Mouse (Mus musculus): ENCODE measurements around the gene Snrk. TPM values are rescaled to one million over a fixed set of nuclear protein-coding genes. Genes with fewer than 3 reads are reported as not detected.

Gene Snrk
- polyA plus RNA-seq, 1 experiment from 2014 or later = 34.1 TPM

DNA sequence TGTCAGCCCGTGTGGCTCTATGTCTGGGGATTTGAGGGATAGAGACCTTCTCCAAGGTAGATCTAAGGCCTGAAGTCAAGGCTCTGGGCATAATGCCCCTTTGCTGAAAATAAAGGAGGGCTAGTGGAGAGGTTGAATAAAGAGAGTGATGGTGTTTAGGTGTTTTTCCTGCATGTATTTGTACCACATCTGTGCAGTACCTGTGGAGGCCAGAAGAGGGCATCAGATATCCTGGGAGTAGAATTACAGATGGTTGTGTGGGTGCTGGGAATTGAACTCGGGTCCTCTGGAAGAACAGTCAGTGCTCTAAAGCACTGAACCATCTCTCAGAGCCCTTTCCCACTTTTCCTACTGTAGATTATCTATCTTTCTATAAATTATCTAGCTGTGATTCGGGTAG, 27.7 kb downstream of the Snrk start:
- H3K27me3 ChIP-seq (replicated peaks; ENCODE audit: control insufficient read depth, insufficient read depth, low read length) = no peaks in the 10 kb centered on the region
- H3K9me3 ChIP-seq (ENCODE audit: control insufficient read depth, low read length) = peaks cover 3% of the 10 kb centered on the region; the same call in 1 of the 2 replicates
- peaks cover 9% of the 10 kb centered on the region for H3K4me1 ChIP-seq (replicated peaks; ENCODE audit: control insufficient read depth, insufficient read depth, low read length)
- ATAC-seq (replicated peaks; ENCODE audit: low FRiP score) = no peak
- H3K9ac ChIP-seq (ENCODE audit: low read depth, low read length) = no peak overlapping the region
- H3K36me3 ChIP-seq (ENCODE audit: control insufficient read depth, insufficient read depth, low read length) = peaks cover 10% of the 10 kb centered on the region
- no peak overlapping the region for H3K4me2 ChIP-seq
- 92% methylated on average over 3 of the region's 3 CpGs for WGBS
- H3K27ac ChIP-seq (ENCODE audit: low read depth, low read length) = no peak overlapping the region
- H3K4me3 ChIP-seq (ENCODE audit: low read depth, low read length) = no peak overlapping the region
- no peak for DNase-seq (ENCODE audit: low spot score)

DNA sequence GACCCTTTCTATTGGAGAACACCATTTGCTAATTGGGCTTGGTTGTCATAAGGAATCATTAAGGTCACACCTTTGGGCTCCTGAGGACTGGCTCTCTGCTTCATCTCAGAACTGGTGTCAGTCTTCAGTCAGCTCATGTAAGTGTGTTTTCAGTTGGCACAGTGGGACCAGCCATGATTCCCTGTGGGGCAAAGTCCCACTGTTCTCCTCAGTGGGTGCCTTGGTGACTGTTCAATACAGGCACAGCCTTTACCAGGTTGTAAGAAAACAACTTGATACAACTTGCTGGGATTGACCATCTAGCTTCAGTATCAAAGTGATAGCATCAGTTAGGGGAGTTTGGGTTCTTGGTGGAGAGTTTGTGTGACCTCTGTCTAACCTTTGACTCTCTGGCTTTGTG, 28.6 kb downstream of the Snrk start:
- DNase-seq (ENCODE audit: low spot score) (no peak), ATAC-seq (replicated peaks; ENCODE audit: low FRiP score) (no peak)
- H3K4me3 ChIP-seq (ENCODE audit: low read depth, low read length) = no peak overlapping the region
- H3K4me2 ChIP-seq = no peak overlapping the region
- peaks cover 3% of the 10 kb centered on the region; the same call in 1 of the 2 replicates for H3K9me3 ChIP-seq (ENCODE audit: control insufficient read depth, low read length)
- H3K27me3 ChIP-seq (replicated peaks; ENCODE audit: control insufficient read depth, insufficient read depth, low read length) = no peaks in the 10 kb centered on the region
- H3K4me1 ChIP-seq (replicated peaks; ENCODE audit: control insufficient read depth, insufficient read depth, low read length) = peaks cover 9% of the 10 kb centered on the region
- H3K27ac ChIP-seq (ENCODE audit: low read depth, low read length) = no peak overlapping the region
- no peak overlapping the region for H3K9ac ChIP-seq (ENCODE audit: low read depth, low read length)
- H3K36me3 ChIP-seq (ENCODE audit: control insufficient read depth, insufficient read depth, low read length) = peaks cover 10% of the 10 kb centered on the region

DNA sequence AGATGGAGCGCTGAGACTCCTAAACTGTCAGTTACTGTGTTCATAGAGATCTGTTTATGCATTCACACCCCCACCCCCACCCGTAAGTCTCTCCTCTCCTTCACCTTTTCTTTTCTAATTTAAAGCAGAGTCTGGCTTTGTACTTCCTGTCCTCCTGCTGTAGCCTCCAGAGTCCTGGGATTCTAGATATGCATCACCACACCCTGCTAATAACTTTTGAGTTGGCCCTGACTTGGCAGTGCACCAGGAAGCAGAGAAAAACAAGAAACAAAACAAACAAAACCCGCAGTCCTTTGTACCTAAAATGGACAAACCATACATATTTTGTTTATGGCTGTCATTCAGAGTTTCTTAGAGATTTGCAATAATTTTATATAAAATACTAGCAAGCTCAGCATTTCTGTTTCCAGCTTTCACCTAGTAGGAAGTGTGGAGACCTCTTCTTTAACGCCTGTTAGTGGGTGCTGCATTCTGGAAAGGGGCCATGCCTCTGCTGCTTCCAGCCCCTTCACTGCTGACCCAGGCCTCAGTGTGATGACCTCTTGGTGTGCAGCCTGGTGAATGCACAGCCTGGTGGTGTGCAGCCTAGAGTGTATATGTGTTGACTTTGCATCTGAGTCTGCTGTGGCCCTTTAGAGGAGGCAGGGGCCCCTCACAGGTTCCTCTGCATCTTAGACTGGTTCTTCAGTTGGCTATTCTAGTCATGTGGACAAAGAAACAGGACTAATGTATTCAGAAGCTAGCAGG, 29.2 kb downstream of the Snrk start:
- Histone ChIP-seq H3K36me3 (ENCODE audit: control insufficient read depth, insufficient read depth, low read length) (peaks cover 10% of the 10 kb centered on the region), H3K4me3 (ENCODE audit: low read depth, low read length) (no peak overlapping the region), H3K27me3 (replicated peaks; ENCODE audit: control insufficient read depth, insufficient read depth, low read length) (no peaks in the 10 kb centered on the region), H3K9me3 (ENCODE audit: control insufficient read depth, low read length) (peaks cover 3% of the 10 kb centered on the region; the same call in 1 of the 2 replicates), H3K27ac (ENCODE audit: low read depth, low read length) (no peak overlapping the region), H3K9ac (ENCODE audit: low read depth, low read length) (no peak overlapping the region), H3K4me1 (replicated peaks; ENCODE audit: control insufficient read depth, insufficient read depth, low read length) (peaks cover 9% of the 10 kb centered on the region), H3K4me2 (no peak overlapping the region)
- DNase-seq (ENCODE audit: low spot score) (no peak), ATAC-seq (replicated peaks; ENCODE audit: low FRiP score) (no peak)
- 79% methylated on average over 4 of the region's 4 CpGs for WGBS

DNA sequence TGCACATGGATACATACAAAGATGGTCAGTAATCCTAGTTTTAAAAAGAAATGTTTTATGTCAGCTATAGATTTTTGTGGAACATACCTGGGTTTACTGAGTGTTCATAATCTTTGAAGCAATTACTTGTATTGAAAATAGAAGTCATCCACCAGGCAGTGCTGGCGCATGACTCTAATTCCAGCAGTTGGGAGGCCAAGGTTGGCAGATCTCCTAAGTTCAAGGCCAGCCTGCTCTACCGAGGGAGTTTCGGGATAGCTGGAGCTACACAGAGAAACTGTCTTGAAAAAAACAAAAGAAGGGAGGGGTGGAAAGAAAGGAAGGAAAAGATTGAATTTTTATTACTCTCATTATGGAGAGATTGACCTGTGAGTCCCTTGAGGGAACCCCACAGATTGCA, 31.3 kb downstream of the Snrk start:
- Histone ChIP-seq H3K4me2 (no peak overlapping the region), H3K36me3 (ENCODE audit: control insufficient read depth, insufficient read depth, low read length) (peaks cover 10% of the 10 kb centered on the region), H3K27ac (ENCODE audit: low read depth, low read length) (no peak overlapping the region), H3K4me3 (ENCODE audit: low read depth, low read length) (no peak overlapping the region), H3K4me1 (replicated peaks; ENCODE audit: control insufficient read depth, insufficient read depth, low read length) (peaks cover 5% of the 10 kb centered on the region; the same call in 1 of the 2 replicates), H3K9me3 (ENCODE audit: control insufficient read depth, low read length) (peaks cover 3% of the 10 kb centered on the region; the same call in 1 of the 2 replicates), H3K9ac (ENCODE audit: low read depth, low read length) (no peak overlapping the region), H3K27me3 (replicated peaks; ENCODE audit: control insufficient read depth, insufficient read depth, low read length) (no peaks in the 10 kb centered on the region)
- WGBS = 88% methylated on average over 3 of the region's 3 CpGs
- DNase-seq (ENCODE audit: low spot score) (no peak), ATAC-seq (replicated peaks; ENCODE audit: low FRiP score) (no peak)

DNA sequence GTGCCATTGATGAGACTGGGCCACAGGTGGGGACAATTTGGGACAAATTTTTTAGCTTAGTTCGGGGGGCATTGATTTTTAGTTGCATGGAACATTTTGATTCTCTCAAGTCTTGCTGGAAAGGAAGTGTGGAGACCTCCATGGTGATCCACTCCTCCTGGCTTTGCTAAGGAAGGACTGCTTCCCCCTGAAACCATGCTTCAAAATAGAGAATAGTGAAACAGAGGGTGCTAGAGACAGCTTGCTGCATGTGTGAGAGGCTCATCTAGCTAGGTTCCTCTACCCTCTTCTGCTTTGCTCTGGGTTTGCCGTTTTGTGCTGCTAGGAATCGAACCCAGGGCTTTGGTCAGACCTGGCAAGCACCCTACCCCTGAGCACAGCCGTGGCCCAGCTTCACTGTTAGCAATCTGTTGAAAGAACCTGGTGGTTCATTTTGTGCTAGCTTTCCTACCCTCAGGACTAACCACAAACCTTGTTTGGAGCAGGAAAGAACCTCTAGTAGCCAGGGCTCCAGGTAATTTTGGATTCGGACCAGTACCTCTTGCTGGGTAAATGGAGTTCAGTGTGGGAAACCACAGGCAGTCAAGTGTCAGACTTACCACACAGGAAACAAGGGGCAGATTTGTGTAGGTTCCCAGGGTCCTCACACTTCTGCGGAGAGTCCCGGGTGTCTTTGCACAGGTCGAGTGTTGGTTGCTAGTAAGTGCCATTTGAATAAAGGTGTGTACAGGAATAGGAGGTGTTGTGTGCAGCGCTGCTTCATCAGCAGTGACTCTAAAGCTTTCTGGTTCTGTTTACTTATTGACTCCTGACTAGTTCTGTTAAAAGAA, 33.1 kb downstream of the Snrk start:
- H3K9me3 ChIP-seq (ENCODE audit: control insufficient read depth, low read length) = no peaks in the 10 kb centered on the region
- no peak overlapping the region for H3K27ac ChIP-seq (ENCODE audit: low read depth, low read length)
- no peak overlapping the region for H3K9ac ChIP-seq (ENCODE audit: low read depth, low read length)
- peaks cover 5% of the 10 kb centered on the region; the same call in 1 of the 2 replicates for H3K4me1 ChIP-seq (replicated peaks; ENCODE audit: control insufficient read depth, insufficient read depth, low read length)
- no peak overlapping the region for H3K4me2 ChIP-seq
- no peak for ATAC-seq (replicated peaks; ENCODE audit: low FRiP score)
- DNase-seq (ENCODE audit: low spot score) = no peak
- WGBS = 73% methylated on average over 9 of the region's 9 CpGs
- H3K27me3 ChIP-seq (replicated peaks; ENCODE audit: control insufficient read depth, insufficient read depth, low read length) = no peaks in the 10 kb centered on the region
- H3K4me3 ChIP-seq (ENCODE audit: low read depth, low read length) = no peak overlapping the region
- peaks cover 2% of the 10 kb centered on the region; the same call in 1 of the 2 replicates for H3K36me3 ChIP-seq (ENCODE audit: control insufficient read depth, insufficient read depth, low read length)

DNA sequence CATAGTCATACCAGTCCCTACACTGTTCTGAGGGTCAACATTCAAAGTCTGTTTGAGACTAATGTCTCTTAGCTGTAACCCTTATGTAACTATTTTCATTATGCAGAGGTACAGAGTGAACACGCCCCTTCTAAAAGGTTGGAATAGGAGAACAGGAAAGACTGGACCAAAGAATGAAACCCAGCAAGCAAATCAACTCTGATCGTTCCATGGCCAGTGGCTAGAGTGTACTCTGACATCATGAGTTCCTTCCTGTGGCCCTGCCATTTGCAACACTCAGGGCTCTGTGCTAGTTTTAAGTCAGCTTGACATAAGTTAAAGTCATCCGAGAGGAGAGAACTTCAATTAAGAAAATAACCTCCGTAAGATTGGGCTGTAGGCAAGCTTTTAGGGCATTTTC, 35.0 kb downstream of the Snrk start:
- DNase-seq (ENCODE audit: low spot score) (no peak), ATAC-seq (replicated peaks; ENCODE audit: low FRiP score) (no peak)
- 83% methylated on average over 4 of the region's 4 CpGs for WGBS
- H3K4me3 ChIP-seq (ENCODE audit: low read depth, low read length) = no peak overlapping the region
- no peaks in the 10 kb centered on the region for H3K9me3 ChIP-seq (ENCODE audit: control insufficient read depth, low read length)
- peaks cover 6% of the 10 kb centered on the region; the same call in 1 of the 2 replicates for H3K36me3 ChIP-seq (ENCODE audit: control insufficient read depth, insufficient read depth, low read length)
- no peak overlapping the region for H3K9ac ChIP-seq (ENCODE audit: low read depth, low read length)
- no peak overlapping the region for H3K27ac ChIP-seq (ENCODE audit: low read depth, low read length)
- H3K27me3 ChIP-seq (replicated peaks; ENCODE audit: control insufficient read depth, insufficient read depth, low read length) = no peaks in the 10 kb centered on the region
- no peaks in the 10 kb centered on the region for H3K4me1 ChIP-seq (replicated peaks; ENCODE audit: control insufficient read depth, insufficient read depth, low read length)
- no peak overlapping the region for H3K4me2 ChIP-seq

DNA sequence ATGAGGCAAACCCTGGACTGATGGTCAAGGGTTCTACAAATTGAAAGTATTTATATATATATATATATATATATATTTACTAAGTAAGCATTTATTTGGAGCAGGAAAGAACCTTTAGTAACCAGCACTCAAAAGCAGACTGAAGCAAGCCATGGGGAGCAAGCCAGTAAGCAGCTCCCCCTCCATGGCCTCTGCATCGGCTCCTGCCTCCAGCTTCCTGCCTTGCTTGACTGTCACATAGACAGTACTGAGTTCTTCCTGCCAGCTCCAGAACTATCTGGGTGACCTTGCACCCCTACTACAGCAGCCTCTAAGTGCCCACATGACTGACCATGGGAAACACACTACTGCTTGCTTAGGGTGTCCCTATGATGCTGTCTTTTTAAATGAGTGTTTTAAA, 35.4 kb downstream of the Snrk start:
- H3K36me3 ChIP-seq (ENCODE audit: control insufficient read depth, insufficient read depth, low read length) = peaks cover 8% of the 10 kb centered on the region; the same call in 1 of the 2 replicates
- H3K27ac ChIP-seq (ENCODE audit: low read depth, low read length) = no peak overlapping the region
- no peak overlapping the region for H3K9ac ChIP-seq (ENCODE audit: low read depth, low read length)
- ATAC-seq (replicated peaks; ENCODE audit: low FRiP score) = no peak
- WGBS = 67% methylated on average over 1 of the region's 1 CpGs
- no peak overlapping the region for H3K4me3 ChIP-seq (ENCODE audit: low read depth, low read length)
- H3K27me3 ChIP-seq (replicated peaks; ENCODE audit: control insufficient read depth, insufficient read depth, low read length) = no peaks in the 10 kb centered on the region
- no peak overlapping the region for H3K4me2 ChIP-seq
- no peaks in the 10 kb centered on the region for H3K4me1 ChIP-seq (replicated peaks; ENCODE audit: control insufficient read depth, insufficient read depth, low read length)
- no peak for DNase-seq (ENCODE audit: low spot score)
- H3K9me3 ChIP-seq (ENCODE audit: control insufficient read depth, low read length) = no peaks in the 10 kb centered on the region

DNA sequence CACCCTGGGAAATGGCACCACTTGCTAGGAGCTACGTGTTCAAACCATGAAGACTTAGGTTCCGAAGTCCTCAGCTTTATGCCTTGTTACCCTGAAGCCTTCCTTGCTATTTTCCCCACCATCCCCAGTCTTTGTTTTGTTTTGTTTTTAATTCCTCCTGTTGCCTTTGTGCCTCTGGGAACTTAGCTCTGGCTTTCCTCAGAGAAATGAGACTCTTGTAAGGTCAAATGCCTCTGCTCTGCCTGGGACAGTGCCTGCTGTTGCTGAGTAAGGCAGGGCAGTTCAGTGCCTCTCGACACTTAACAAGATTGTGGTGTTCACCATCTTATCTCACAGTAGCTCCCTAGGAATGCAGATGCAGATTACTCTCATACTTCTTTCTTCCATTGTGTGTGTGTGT, 36.4 kb downstream of the Snrk start:
- peaks cover 13% of the 10 kb centered on the region; the same call in 1 of the 2 replicates for H3K36me3 ChIP-seq (ENCODE audit: control insufficient read depth, insufficient read depth, low read length)
- H3K27me3 ChIP-seq (replicated peaks; ENCODE audit: control insufficient read depth, insufficient read depth, low read length) = no peaks in the 10 kb centered on the region
- no peak overlapping the region for H3K4me2 ChIP-seq
- ATAC-seq (replicated peaks; ENCODE audit: low FRiP score) (no peak), DNase-seq (ENCODE audit: low spot score) (no peak)
- no peaks in the 10 kb centered on the region for H3K9me3 ChIP-seq (ENCODE audit: control insufficient read depth, low read length)
- WGBS = 81% methylated on average over 3 of the region's 3 CpGs
- H3K27ac ChIP-seq (ENCODE audit: low read depth, low read length) = no peak overlapping the region
- no peak overlapping the region for H3K9ac ChIP-seq (ENCODE audit: low read depth, low read length)
- no peak overlapping the region for H3K4me3 ChIP-seq (ENCODE audit: low read depth, low read length)
- no peaks in the 10 kb centered on the region for H3K4me1 ChIP-seq (replicated peaks; ENCODE audit: control insufficient read depth, insufficient read depth, low read length)

Data from liver, embryonic 11.5 days (tissue).